Mouse (Mus musculus) liver, postnatal 0 days (tissue): ENCODE data around the gene Gm9573.
A peak's percentile ranks its signal among the peaks of the same experiment; 100 is the strongest.

Experiments
- CTCF ChIP-seq: sonication (generic); IDR thresholded peaks from 2 replicates; pipeline ENCODE4 v1.5.1; 2016; ENCODE audit warnings: antibody characterized with exemption, low read depth
- EP300 ChIP-seq: IDR thresholded peaks from 2 replicates; pipeline ENCODE4 v1.6.1; 2016; ENCODE audit warnings: antibody characterized with exemption, low read depth, mild to moderate bottlenecking

GRCm38 (mm10) chr17:35582900-35583299 is 43.5 kb downstream of the Gm9573 start:
- TF ChIP-seq CTCF: peak; percentile 67
- TF ChIP-seq EP300: no peak
